Mouse (Mus musculus) macrophage (primary cell): ENCODE measurements around the gene Eng. TPM values are rescaled to one million over a fixed set of nuclear protein-coding genes. Genes with fewer than 3 reads are reported as not detected.

Experiments
- H3K27ac ChIP-seq: fragments of 350-480 bp; formaldehyde crosslinking; 2 replicates; pipeline ENCODE4 v1.9.0; 2021
- H3K36me3 ChIP-seq: fragments of 350-480 bp; formaldehyde crosslinking; 2 replicates; pipeline ENCODE4 v1.9.0; 2021; ENCODE audit errors: inconsistent target
- H3K4me3 ChIP-seq: fragments of 350-480 bp; formaldehyde crosslinking; 2 replicates; pipeline ENCODE4 v1.9.0; 2021; ENCODE audit errors: inconsistent target
- H3K79me2 ChIP-seq: fragments of 350-480 bp; formaldehyde crosslinking; 2 replicates; pipeline ENCODE4 v1.9.0; 2021; ENCODE audit errors: inconsistent target
- WGBS: methylation state at CpG from one replicate; pipeline ENCODE4 v1.1.7; 2026; ENCODE audit warnings: inconsistent platforms; ENCODE audit not compliant: missing documents; 5-methylcytosine and 5-hydroxymethylcytosine counted together
- polyA plus RNA-seq: library from polyadenylated mRNA; stranded (reverse); fragments of 250-400 nt; gene quantifications from 3 replicates; pipeline ENCODE4 v1.2.4, GENCODE M21; 2018; ENCODE audit warnings: inconsistent platforms

The Eng gene
- polyA plus RNA-seq, 1 experiment from 2014 or later = 26.4 TPM

- Histone ChIP-seq H3K79me2 (peaks cover 73% of the 10 kb centered on the region), H3K27ac (no peak overlapping the region), H3K36me3 (peaks cover 9% of the 10 kb centered on the region; the same call in 1 of the 2 replicates), H3K4me3 (no peak overlapping the region)
- 97% methylated on average over 4 of the region's 4 CpGs for WGBS
Measured at GRCm38 (mm10) chr2:32724149-32724548, 77.8 kb downstream of the Eng start.

- Histone ChIP-seq H3K36me3 (peaks cover 9% of the 10 kb centered on the region; the same call in 1 of the 2 replicates), H3K79me2 (peaks cover 73% of the 10 kb centered on the region), H3K4me3 (no peak overlapping the region), H3K27ac (no peak overlapping the region)
- 92% methylated on average over 16 of the region's 16 CpGs for WGBS
Measured at GRCm38 (mm10) chr2:32724832-32725790, 78.7 kb downstream of the Eng start.

GRCm38 (mm10) chr2:32727435-32727834 is 81.0 kb downstream of the Eng start:
- Histone ChIP-seq H3K79me2 (peaks cover 51% of the 10 kb centered on the region), H3K36me3 (peaks cover 9% of the 10 kb centered on the region; the same call in 1 of the 2 replicates), H3K27ac (peak overlapping the region; percentile 10; the same call in 1 of the 2 replicates), H3K4me3 (peak overlapping the region; percentile 24)
- 9% methylated on average over 16 of the region's 16 CpGs for WGBS

- WGBS = 72% methylated on average over 6 of the region's 7 CpGs
- Histone ChIP-seq H3K79me2 (peaks cover 41% of the 10 kb centered on the region), H3K4me3 (no peak overlapping the region), H3K27ac (no peak overlapping the region), H3K36me3 (peaks cover 9% of the 10 kb centered on the region; the same call in 1 of the 2 replicates)
Measured at GRCm38 (mm10) chr2:32728463-32728862, 82.1 kb downstream of the Eng start.

GRCm38 (mm10) chr2:32729547-32729946 is 83.2 kb downstream of the Eng start:
- WGBS = 95% methylated on average over 4 of the region's 4 CpGs
- Histone ChIP-seq H3K36me3 (peaks cover 9% of the 10 kb centered on the region; the same call in 1 of the 2 replicates), H3K4me3 (no peak overlapping the region), H3K79me2 (peaks cover 30% of the 10 kb centered on the region; the same call in 1 of the 2 replicates), H3K27ac (no peak overlapping the region)

- H3K27ac ChIP-seq = no peak overlapping the region
- H3K4me3 ChIP-seq = no peak overlapping the region
- no peaks in the 10 kb centered on the region for H3K36me3 ChIP-seq
- peaks cover 20% of the 10 kb centered on the region; the same call in 1 of the 2 replicates for H3K79me2 ChIP-seq
- WGBS = 91% methylated on average over 11 of the region's 11 CpGs
Measured at GRCm38 (mm10) chr2:32730854-32731253, 84.5 kb downstream of the Eng start.

- peaks cover 14% of the 10 kb centered on the region; the same call in 1 of the 2 replicates for H3K79me2 ChIP-seq
- no peak overlapping the region for H3K4me3 ChIP-seq
- 98% methylated on average over 4 of the region's 4 CpGs for WGBS
- H3K27ac ChIP-seq = no peak overlapping the region
- H3K36me3 ChIP-seq = no peaks in the 10 kb centered on the region
Measured at GRCm38 (mm10) chr2:32731911-32732310, 85.5 kb downstream of the Eng start.

Other genes with a start within 250 kb of the Eng start
- gene Naif1, start 196.1 kb upstream of the Eng start, polyA plus RNA-seq = 3.2 to 3.8 TPM (median 3.8 TPM) in 3 replicates
- gene Slc25a25, start 195.2 kb upstream of the Eng start, polyA plus RNA-seq = 7.1 to 13.2 TPM (median 12.2 TPM) in 3 replicates
- 3.5 to 9.1 TPM (median 3.9 TPM) in 3 replicates for gene Fam102a, start 111.3 kb upstream of the Eng start, polyA plus RNA-seq
- gene Dpm2, start 75.7 kb upstream of the Eng start, polyA plus RNA-seq = 48.3 to 76.8 TPM (median 72.3 TPM) in 3 replicates
- not detected in 3 replicates for gene Pip5kl1, start 71.8 kb upstream of the Eng start, polyA plus RNA-seq
- not detected in 3 replicates for gene 9430097D07Rik, start 70.9 kb upstream of the Eng start, polyA plus RNA-seq
- gene St6galnac4, start 59.5 kb upstream of the Eng start, polyA plus RNA-seq = 30.1 to 43.5 TPM (median 34.6 TPM) in 3 replicates
- gene St6galnac6, start 46.9 kb upstream of the Eng start, polyA plus RNA-seq = 24.8 to 53.9 TPM (median 25.2 TPM) in 3 replicates
- 3.0 to 4.2 TPM (median 3.3 TPM) in 3 replicates for gene Ak1, start 24.8 kb upstream of the Eng start, polyA plus RNA-seq
- 2.8 to 10.3 TPM (median 3.5 TPM) in 3 replicates for gene Fpgs, start 57.5 kb downstream of the Eng start, polyA plus RNA-seq
- gene Cdk9, start 66.5 kb downstream of the Eng start, polyA plus RNA-seq = 99.2 to 144 TPM (median 121 TPM) in 3 replicates
- 9.3 to 12.5 TPM (median 9.9 TPM) in 3 replicates for gene Sh2d3c, start 74.5 kb downstream of the Eng start, polyA plus RNA-seq
- gene 6330409D20Rik, start 94.4 kb downstream of the Eng start, polyA plus RNA-seq = not detected in 3 replicates
- gene Tor2a, start 110.6 kb downstream of the Eng start, polyA plus RNA-seq = 19.2 to 50.7 TPM (median 39.7 TPM) in 3 replicates
- not detected in 3 replicates for gene Ttc16, start 129.0 kb downstream of the Eng start, polyA plus RNA-seq
- 8.1 to 11.9 TPM (median 9.0 TPM) in 3 replicates for gene Ptrh1, start 129.2 kb downstream of the Eng start, polyA plus RNA-seq
- gene Cfap157, start 137.8 kb downstream of the Eng start, polyA plus RNA-seq = not detected in 3 replicates
- 9.7 to 16.3 TPM (median 12.2 TPM) in 3 replicates for gene Stxbp1, start 200.7 kb downstream of the Eng start, polyA plus RNA-seq
- gene Fam129b, start 229.5 kb downstream of the Eng start, polyA plus RNA-seq = 117 to 240 TPM (median 185 TPM) in 3 replicates